Mouse (Mus musculus): ENCODE results near the gene Lag3.

Lag3 gene

GRCm38 (mm10) chr6:124911533-124912218 lies at the start of gene Lag3:
TSS of gene Lag3 (minus strand) at chr6:124911705.
- DNase-seq, result peak; percentile 25 to 55

- no peak for DNase-seq
Measured at GRCm38 (mm10) chr6:124961021-124961420, 49.5 kb upstream of the Lag3 start.

- no peak for DNase-seq
Measured at GRCm38 (mm10) chr6:124959960-124960359, 48.5 kb upstream of the Lag3 start.

- DNase-seq, result no peak
Measured at GRCm38 (mm10) chr6:124958127-124958526, 46.6 kb upstream of the Lag3 start.

- DNase-seq, result no peak
Measured at GRCm38 (mm10) chr6:124955212-124955611, 43.7 kb upstream of the Lag3 start.

- no peak for DNase-seq
Measured at GRCm38 (mm10) chr6:124953991-124954715, 42.6 kb upstream of the Lag3 start.

- no peak for DNase-seq
Measured at GRCm38 (mm10) chr6:124943526-124943925, 32.0 kb upstream of the Lag3 start.

- no peak for DNase-seq
Measured at GRCm38 (mm10) chr6:124941679-124942078, 30.2 kb upstream of the Lag3 start.

GRCm38 (mm10) chr6:124938554-124938953 lies 27.0 kb upstream of the Lag3 start:
- DNase-seq, result no peak

- DNase-seq, result peak; percentile 17 to 43
Measured at GRCm38 (mm10) chr6:124937493-124937892, 26.0 kb upstream of the Lag3 start.

- no peak for DNase-seq
Measured at GRCm38 (mm10) chr6:124936681-124937080, 25.2 kb upstream of the Lag3 start.

- no peak for DNase-seq
Measured at GRCm38 (mm10) chr6:124934670-124935069, 23.2 kb upstream of the Lag3 start.

- no peak for DNase-seq
Measured at GRCm38 (mm10) chr6:124933127-124933526, 21.6 kb upstream of the Lag3 start.

GRCm38 (mm10) chr6:124932314-124932695 lies 20.8 kb upstream of the Lag3 start:
- DNase-seq, result no peak

- DNase-seq, result peak; percentile 70
Measured at GRCm38 (mm10) chr6:124931525-124932313, 20.2 kb upstream of the Lag3 start.

GRCm38 (mm10) chr6:124930754-124931524 lies 19.4 kb upstream of the Lag3 start, which contains the start of gene Mlf2:
TSS of gene Mlf2 (plus strand) at chr6:124931386.
- DNase-seq, result peak; percentile 99 to 100

- peak in 1 of 2 experiments; percentile 36 for DNase-seq
Measured at GRCm38 (mm10) chr6:124930231-124930630, 18.7 kb upstream of the Lag3 start.

- DNase-seq, result peak; percentile 81 to 82
Measured at GRCm38 (mm10) chr6:124925941-124926340, 14.4 kb upstream of the Lag3 start.

- peak; percentile 51 to 67 for DNase-seq
Measured at GRCm38 (mm10) chr6:124925173-124925793, 13.8 kb upstream of the Lag3 start.

GRCm38 (mm10) chr6:124921539-124921938 lies 10.0 kb upstream of the Lag3 start:
- DNase-seq, result no peak

GRCm38 (mm10) chr6:124920318-124921085 lies 9.0 kb upstream of the Lag3 start:
- no peak for DNase-seq

All from lung, postnatal 4 days (tissue).